Mouse (Mus musculus): ENCODE data around the gene Cpa2. TPM values are rescaled to one million over a fixed set of nuclear protein-coding genes. Genes with fewer than 3 reads are reported as not detected.

The Cpa2 gene
- total RNA-seq, 2 experiments from 2014 or later, result 0.27 TPM; not detected in 1

- no peak for ATAC-seq (ENCODE audit: poor library complexity, severe bottlenecking)
Measured at GRCm38 (mm10) chr6:30574945-30575344, 33.6 kb downstream of the Cpa2 start.

DNA sequence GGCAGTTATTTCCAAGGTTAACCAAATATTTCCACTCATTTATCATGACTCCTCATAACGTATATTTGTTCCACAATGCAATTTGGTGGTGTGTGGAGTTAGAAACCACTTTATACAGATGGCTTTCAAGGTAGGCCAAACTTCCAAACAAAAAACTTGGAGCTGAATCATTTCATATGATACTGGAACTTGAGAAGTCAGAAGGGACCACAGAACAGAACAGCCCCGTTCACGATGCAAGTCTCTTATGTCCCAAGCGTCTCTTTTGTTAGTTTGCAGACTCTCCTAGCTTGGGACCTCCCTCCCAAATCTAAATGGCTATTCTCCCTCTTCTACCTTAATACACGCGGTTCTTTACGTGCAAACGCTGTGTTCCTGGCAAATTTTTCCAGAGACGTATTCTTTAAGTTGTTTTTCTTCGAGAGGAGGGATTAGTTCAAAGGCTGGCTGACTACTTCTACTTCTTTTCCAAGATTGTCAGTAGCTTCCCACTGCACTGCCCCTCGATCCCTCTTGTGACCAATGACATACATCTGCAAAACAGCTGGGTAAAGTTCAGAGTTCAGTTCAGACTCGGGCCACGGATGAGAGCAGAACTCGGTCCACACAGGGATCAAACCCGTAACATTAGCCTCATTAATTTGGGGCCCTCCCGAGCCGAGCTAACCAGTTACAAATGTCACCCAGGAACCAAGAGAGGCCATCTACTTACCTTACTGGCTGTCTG is 35.3 kb downstream of the Cpa2 start:
- no peak for ATAC-seq (ENCODE audit: poor library complexity, severe bottlenecking)

DNA sequence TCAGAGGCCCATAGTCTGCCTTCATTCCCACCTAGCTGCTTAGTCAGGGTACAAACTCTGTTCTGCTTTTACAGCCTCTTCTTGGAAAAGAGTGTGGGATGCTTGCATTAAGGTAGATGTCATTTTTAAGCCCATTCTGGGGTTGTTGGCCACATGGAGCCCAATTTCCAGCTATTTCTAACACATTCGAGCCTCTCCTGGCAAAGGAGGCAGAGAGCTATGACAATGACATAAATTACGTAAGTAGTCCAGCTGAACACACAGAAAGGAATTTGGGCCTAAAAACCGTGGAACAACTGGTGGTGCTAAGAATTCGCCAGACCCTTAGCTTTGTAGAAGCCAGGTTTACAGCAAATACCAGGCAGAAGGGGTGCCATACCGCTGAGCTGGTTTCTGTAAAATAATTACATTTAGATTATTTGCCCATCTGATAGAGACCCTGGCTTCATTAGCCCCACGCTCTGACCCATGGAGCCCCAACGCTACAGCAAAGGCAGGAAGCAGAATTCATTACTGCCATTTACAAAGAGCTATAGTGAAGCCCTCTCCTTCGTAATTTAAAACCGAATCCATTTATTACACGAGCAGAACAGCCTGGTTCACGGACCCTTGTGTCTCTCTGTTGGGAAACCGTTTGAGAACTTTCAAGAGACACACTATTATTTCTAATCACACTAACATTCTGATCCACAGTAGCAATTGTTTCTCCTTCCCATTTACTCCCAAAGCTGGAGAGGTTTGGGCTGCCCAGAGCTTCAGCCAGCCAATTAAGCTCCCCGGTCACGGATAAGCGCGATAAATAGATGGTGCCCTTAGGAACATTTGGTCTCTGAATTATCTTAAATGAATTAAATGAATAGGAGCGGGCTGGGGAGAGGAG is 38.8 kb downstream of the Cpa2 start:
- ATAC-seq (ENCODE audit: poor library complexity, severe bottlenecking), result no peak

DNA sequence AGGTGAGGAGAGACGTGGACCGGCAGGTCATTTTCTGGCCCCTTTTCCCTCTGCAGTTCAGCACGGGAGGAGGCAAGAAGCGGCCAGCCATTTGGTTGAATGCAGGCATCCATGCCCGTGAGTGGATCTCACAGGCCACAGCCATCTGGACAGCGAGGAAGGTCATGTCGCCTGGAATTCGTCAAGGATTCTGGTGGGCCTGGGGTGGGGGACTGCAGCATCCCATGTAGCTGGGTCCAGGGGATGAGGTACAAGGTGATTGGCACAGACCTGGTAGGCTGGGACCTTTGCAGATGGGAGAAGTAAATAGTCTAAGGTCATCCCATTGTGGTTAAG is 39.4 kb downstream of the Cpa2 start:
- no peak for ATAC-seq (ENCODE audit: poor library complexity, severe bottlenecking)

GRCm38 (mm10) chr6:30586886-30587442 is 45.6 kb downstream of the Cpa2 start:
- peak; percentile 30; the same call in 1 of the 2 replicates for ATAC-seq (ENCODE audit: poor library complexity, severe bottlenecking)

DNA sequence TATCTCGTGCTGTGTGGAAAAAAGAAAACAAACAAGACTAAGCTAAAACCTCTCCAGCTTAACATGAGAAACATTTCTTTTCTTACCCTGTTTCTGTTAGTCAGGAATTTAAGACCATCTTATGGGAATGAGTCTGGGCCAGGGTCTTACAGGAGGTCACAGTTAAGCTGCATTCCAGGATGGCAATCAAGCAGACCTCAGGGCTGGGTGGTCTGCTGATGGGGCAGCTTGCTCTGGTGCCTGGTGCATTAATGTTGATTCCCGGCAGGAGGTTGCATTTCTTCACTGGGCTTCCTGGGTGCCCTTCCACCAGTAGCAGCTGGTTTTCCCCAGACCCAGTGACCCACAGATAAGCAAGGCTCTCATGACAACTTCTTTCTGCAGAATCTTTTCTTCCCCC is 48.4 kb downstream of the Cpa2 start:
- no peak for ATAC-seq (ENCODE audit: poor library complexity, severe bottlenecking)

DNA sequence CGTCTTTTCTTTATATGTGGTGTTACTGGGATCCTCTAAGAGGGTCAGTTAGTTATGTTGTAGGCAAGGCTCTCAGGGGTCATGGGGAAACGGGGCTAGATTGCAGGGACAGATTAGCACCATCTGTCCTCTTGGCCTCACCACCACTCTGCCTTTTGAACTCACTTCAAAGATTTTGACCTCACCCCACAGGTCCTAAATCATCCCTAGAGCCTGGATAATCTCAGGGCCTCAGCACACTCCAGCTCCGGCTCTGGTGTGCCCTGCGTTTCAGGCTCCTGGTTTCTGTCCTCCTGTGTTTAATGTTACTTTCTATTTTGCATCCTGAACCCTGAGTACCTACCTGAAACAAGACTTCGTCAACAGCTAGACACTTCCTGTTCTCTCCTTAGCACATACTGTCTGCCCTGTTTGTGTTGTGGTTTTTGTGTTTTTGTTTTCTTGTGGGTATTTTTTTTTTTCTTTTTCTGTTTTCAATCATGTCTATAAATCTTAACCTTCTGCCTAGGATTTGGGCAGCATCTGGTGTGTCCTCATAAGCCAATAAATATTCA is 50.5 kb downstream of the Cpa2 start:
- no peak for ATAC-seq (ENCODE audit: poor library complexity, severe bottlenecking)

DNA sequence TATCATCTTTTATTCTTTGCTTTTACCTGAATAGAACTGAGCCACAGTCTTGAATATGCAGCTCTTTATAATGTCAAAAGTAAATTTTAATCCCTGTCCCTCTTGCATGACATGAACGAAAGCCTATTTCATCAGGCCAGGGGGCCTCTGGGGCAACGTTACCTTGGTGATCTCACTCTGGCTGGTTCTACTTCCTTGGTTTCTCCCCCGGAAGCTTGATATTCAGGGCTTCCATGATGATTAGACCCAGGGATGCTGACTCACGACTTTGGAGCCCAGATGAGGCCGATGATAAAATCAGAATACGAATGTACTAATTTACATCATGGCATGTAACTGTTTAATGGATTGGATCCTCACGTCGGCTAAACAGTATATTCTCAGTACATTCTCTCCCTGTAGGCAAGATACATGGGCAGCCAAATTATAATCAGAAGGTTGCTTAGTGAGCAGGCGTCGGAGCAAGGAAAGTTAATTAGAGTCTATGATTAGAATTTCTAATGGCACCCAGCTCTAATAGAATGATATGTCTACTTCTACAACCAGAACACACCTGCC is 51.1 kb downstream of the Cpa2 start:
- ATAC-seq (ENCODE audit: poor library complexity, severe bottlenecking), result no peak

GRCm38 (mm10) chr6:30594364-30594763 is 53.0 kb downstream of the Cpa2 start:
- no peak for ATAC-seq (ENCODE audit: poor library complexity, severe bottlenecking)

- no peak for ATAC-seq (ENCODE audit: poor library complexity, severe bottlenecking)
Measured at GRCm38 (mm10) chr6:30596230-30596898, 55.0 kb downstream of the Cpa2 start.

DNA sequence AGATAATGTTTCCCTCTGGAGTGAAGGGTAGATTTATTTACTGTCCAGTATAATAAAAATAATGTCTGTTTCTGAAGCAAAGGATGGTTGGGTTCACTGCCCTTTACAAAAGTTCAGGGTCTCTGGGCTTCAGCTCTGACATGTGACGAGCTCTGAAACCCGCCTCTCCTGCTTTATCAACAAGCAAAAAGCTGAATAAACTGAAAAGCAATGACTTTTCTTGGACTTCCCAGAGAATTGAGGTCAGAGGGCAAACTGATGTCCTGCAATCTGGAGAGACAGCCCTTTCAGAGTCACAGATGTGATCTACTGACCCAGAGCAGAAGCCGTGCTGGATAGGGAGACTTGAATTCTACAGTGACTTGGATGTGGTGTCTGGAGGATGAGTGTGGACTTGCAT is 58.7 kb downstream of the Cpa2 start:
- no peak for ATAC-seq (ENCODE audit: poor library complexity, severe bottlenecking)

DNA sequence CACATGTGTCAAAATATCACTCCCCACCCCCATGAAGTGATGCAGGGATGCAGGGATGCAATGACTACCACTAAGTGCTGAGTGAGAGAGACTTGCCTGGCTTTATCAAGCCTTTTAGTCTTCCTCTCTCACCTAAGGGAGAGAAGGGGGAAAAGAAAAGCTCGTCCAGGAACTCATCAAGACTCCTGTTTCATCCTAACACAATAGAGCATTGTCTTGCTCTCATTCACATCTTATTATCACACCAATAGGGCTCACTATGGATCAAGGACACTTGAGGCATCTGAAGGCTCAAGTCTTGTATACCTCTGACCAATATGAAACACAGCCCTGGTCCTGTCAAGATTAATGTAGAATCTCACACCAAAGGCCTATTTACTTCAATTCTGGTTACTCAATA is 59.6 kb downstream of the Cpa2 start:
- no peak for ATAC-seq (ENCODE audit: poor library complexity, severe bottlenecking)

GRCm38 (mm10) chr6:30604342-30604867 is 63.0 kb downstream of the Cpa2 start:
- ATAC-seq (ENCODE audit: poor library complexity, severe bottlenecking), result no peak

DNA sequence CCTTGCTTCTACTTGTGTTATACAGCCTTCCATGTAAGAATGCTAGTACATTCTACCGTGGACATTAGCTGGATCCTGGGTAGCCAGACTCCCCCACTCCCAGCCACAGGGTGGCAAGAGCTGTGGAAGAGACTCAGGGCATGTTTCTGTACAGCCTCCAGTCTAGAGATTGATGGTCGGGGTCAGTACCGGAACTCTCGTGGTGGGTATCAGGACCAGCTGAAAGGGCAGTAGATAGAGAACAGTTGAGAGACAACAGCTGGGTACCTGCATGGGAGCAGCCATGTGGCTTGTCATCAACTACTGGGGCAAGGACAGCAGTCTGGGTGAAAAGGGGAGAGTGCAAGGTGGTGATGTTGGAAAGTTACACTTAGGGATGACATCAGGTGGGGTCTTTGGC is 63.7 kb downstream of the Cpa2 start:
- no peak for ATAC-seq (ENCODE audit: poor library complexity, severe bottlenecking)

DNA sequence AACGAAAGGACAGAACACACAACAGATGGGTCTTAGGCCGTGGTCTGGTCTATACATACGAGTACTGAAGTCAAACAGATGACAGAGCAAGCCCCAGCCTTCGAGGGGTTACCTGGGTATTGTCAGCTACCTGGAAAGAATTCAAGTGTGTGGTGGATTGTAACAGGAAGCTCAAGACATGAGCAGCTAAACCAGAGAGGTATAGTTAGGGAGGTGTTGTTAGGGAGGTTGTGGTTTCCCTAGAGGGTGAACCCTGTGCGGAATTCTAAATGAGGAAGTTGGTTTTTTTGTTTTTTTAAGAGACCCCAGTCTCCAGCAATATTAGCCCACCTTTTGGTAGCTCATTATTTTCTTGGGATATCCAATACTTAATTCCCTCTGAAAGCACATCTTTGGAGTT is 64.3 kb downstream of the Cpa2 start:
- no peak for ATAC-seq (ENCODE audit: poor library complexity, severe bottlenecking)

- no peak for ATAC-seq (ENCODE audit: poor library complexity, severe bottlenecking)
Measured at GRCm38 (mm10) chr6:30610710-30611109, 69.3 kb downstream of the Cpa2 start, which contains the start of gene Cpa5. Gene Cpa5 (plus strand): TSS chr6:30611010.

DNA sequence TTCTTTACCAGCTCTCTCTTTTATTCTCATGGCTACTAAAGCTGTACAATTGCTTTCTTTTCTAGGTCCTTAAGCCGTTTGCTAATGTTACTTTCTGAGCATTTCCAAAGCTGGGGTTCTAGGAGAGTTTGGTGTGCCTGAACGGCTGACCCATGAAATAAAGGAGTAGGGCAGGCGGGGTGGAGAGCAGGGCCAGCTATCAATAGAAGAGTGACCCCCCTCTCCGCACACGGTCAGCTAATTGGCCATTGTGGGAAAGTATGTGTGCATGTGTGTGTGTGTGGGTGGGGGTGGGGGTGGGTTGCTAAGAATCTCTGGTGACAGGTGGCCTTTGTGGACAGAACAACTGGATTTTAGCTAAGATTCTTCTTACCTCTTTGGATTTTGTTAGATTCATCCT is 69.8 kb downstream of the Cpa2 start:
- no peak for ATAC-seq (ENCODE audit: poor library complexity, severe bottlenecking)
